Mouse (Mus musculus): ENCODE measurements around the gene Camkk2.

GRCm38 (mm10) chr5:122777322-122777721 is 1.9 kb downstream of the Camkk2 start:
- TF ChIP-seq POLR2A (IDR thresholded peaks at IDR 0.05; ENCODE audit: borderline replicate concordance, low read depth, low read length) (no peak), CTCF (IDR thresholded peaks at IDR 0.05; ENCODE audit: low read depth, low read length) (no peak)
